Mouse (Mus musculus) testis, adult 2 months (tissue): Measurements from ENCODE around the gene Gatc.

Source experiments
- CTCF ChIP-seq: fragments of 200-500 bp; IDR thresholded peaks from 2 replicates; pipeline ENCODE4 v1.5.1; 2012; ENCODE audit warnings: low read depth, mild to moderate bottlenecking, inconsistent platforms, low read length, moderate library complexity; ENCODE audit not compliant: control insufficient read depth, insufficient read depth, insufficient replicate concordance
- POLR2A ChIP-seq: fragments of 200-500 bp; IDR thresholded peaks from 2 replicates; pipeline ENCODE4 v1.6.1; 2012; ENCODE audit warnings: low read depth, mild to moderate bottlenecking, inconsistent platforms, low read length, moderate library complexity; ENCODE audit not compliant: control insufficient read depth

DNA sequence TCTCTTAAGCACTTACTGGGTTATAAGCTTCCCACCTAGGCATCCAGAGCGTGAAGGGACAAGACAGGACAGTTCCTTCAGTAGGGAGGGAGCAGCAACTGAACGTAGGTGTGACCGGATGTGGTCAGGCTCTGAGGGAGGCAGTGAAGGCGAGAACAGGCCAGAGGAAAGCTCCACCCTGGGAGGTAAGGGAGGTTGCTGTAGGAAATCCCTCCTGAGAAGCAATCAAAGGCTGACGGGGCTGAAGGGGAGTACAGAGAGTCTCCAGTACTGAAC is 27.4 kb downstream of the Gatc start:
- TF ChIP-seq POLR2A (no peak), CTCF (no peak)
